Mouse (Mus musculus) stomach, embryonic 16.5 days (tissue): ENCODE data around the gene Sh3bp4. TPM values are rescaled to one million over a fixed set of nuclear protein-coding genes. Genes with fewer than 3 reads are reported as not detected.

Experiments
- ATAC-seq: fragments of 200-750 bp; cut with Nextera tagmentation; 2 replicates; pipeline ENCODE4 v1.8.0; 2017; ENCODE audit warnings: moderate number of reproducible peaks, moderate TSS enrichment; ENCODE audit not compliant: insufficient read depth, low FRiP score
- H3K27ac ChIP-seq: fragments of 300-500 bp; sonication (generic); 2 replicates; pipeline ENCODE4 v1.5.1; 2014; ENCODE audit warnings: low read length
- H3K27me3 ChIP-seq: fragments of 300-500 bp; sonication (generic); 2 replicates; pipeline ENCODE4 v1.6.1; 2014; ENCODE audit warnings: low read length, control low read depth, mixed read lengths; ENCODE audit not compliant: control insufficient read depth, insufficient read depth
- H3K36me3 ChIP-seq: fragments of 300-500 bp; sonication (generic); 2 replicates; pipeline ENCODE4 v1.6.1; 2014; ENCODE audit warnings: low read length; ENCODE audit not compliant: control insufficient read depth, insufficient read depth
- H3K4me1 ChIP-seq: fragments of 300-500 bp; sonication (generic); 2 replicates; pipeline ENCODE4 v1.6.1; 2014; ENCODE audit warnings: low read length, control low read depth, mixed read lengths; ENCODE audit not compliant: control insufficient read depth, insufficient read depth
- H3K4me2 ChIP-seq: fragments of 300-500 bp; sonication (generic); 2 replicates; pipeline ENCODE4 v1.6.1; 2014; ENCODE audit warnings: low read depth, low read length, mixed read lengths
- H3K4me3 ChIP-seq: fragments of 300-500 bp; sonication (generic); replicated peaks from 2 replicates; pipeline ENCODE4 v1.5.1; 2014; ENCODE audit warnings: mild to moderate bottlenecking, low read length
- H3K9ac ChIP-seq: fragments of 300-500 bp; sonication (generic); 2 replicates; pipeline ENCODE4 v1.6.1; 2014; ENCODE audit warnings: low read length
- H3K9me3 ChIP-seq: fragments of 300-500 bp; sonication (generic); replicated peaks from 2 replicates; pipeline ENCODE4 v1.6.1; 2016; ENCODE audit warnings: low read length, control low read depth; ENCODE audit not compliant: control insufficient read depth
- WGBS: fragments of 180-500 bp; shearing (Covaris S2); extraction: QIAGEN DNeasy Blood & Tissue Kit; methylation state at CpG from one replicate; pipeline ENCODE4 v1.1.7; 2014; 5-methylcytosine and 5-hydroxymethylcytosine counted together
- polyA plus RNA-seq: library from polyadenylated mRNA; unstranded; fragments of >200 nt; fragmentation: Nextera tagmentation; extraction: Ambion mirVana; gene quantifications from 2 replicates; pipeline ENCODE4 v1.2.1, GENCODE M21; 2015

Gene Sh3bp4
- polyA plus RNA-seq, 1 experiment from 2014 or later: 20.1 TPM

- Histone ChIP-seq H3K36me3 (no peaks in the 10 kb centered on the region), H3K4me3 (no peak overlapping the region), H3K27me3 (no peaks in the 10 kb centered on the region), H3K4me2 (no peak overlapping the region), H3K9me3 (no peaks in the 10 kb centered on the region), H3K27ac (no peak overlapping the region), H3K4me1 (peaks cover 23% of the 10 kb centered on the region), H3K9ac (no peak overlapping the region)
- WGBS: 57% methylated on average over 14 of the region's 14 CpGs
- no peak for ATAC-seq
Measured at GRCm38 (mm10) chr1:89082171-89082882, 12.1 kb downstream of the Sh3bp4 start.

- H3K9ac ChIP-seq: no peak overlapping the region
- no peak overlapping the region for H3K27ac ChIP-seq
- 79% methylated on average over 9 of the region's 9 CpGs for WGBS
- H3K4me2 ChIP-seq: no peak overlapping the region
- no peaks in the 10 kb centered on the region for H3K9me3 ChIP-seq
- no peaks in the 10 kb centered on the region for H3K27me3 ChIP-seq
- ATAC-seq: no peak
- H3K4me1 ChIP-seq: peaks cover 18% of the 10 kb centered on the region; the same call in 1 of the 2 replicates
- no peaks in the 10 kb centered on the region for H3K36me3 ChIP-seq
- no peak overlapping the region for H3K4me3 ChIP-seq
Measured at GRCm38 (mm10) chr1:89086575-89087153, 16.4 kb downstream of the Sh3bp4 start.

GRCm38 (mm10) chr1:89088144-89088543 lies 17.9 kb downstream of the Sh3bp4 start:
- no peaks in the 10 kb centered on the region for H3K27me3 ChIP-seq
- 52% methylated on average over 10 of the region's 10 CpGs for WGBS
- no peak overlapping the region for H3K4me3 ChIP-seq
- no peak overlapping the region for H3K9ac ChIP-seq
- no peaks in the 10 kb centered on the region for H3K9me3 ChIP-seq
- H3K27ac ChIP-seq: no peak overlapping the region
- no peaks in the 10 kb centered on the region for H3K36me3 ChIP-seq
- ATAC-seq: no peak
- H3K4me2 ChIP-seq: no peak overlapping the region
- peaks cover 29% of the 10 kb centered on the region for H3K4me1 ChIP-seq

GRCm38 (mm10) chr1:89088748-89089288 lies 18.6 kb downstream of the Sh3bp4 start:
- no peak overlapping the region for H3K27ac ChIP-seq
- WGBS: 52% methylated on average over 3 of the region's 3 CpGs

GRCm38 (mm10) chr1:89089821-89090600 lies 19.8 kb downstream of the Sh3bp4 start:
- Histone ChIP-seq H3K4me1 (peaks cover 44% of the 10 kb centered on the region), H3K4me3 (no peak overlapping the region), H3K27me3 (no peaks in the 10 kb centered on the region), H3K36me3 (no peaks in the 10 kb centered on the region), H3K27ac (no peak overlapping the region; the same call in 1 of the 2 replicates), H3K4me2 (no peak overlapping the region), H3K9ac (0 out of 2 replicates have a peak overlapping the region, but pooled peaks have one; percentile 22), H3K9me3 (no peaks in the 10 kb centered on the region)
- 57% methylated on average over 21 of the region's 21 CpGs for WGBS
- no peak for ATAC-seq

More at GRCm38 (mm10) chr1:89088748-89089288, 18.6 kb downstream of the Sh3bp4 start:
- no peak overlapping the region for H3K9ac ChIP-seq
- peaks cover 34% of the 10 kb centered on the region for H3K4me1 ChIP-seq
- no peaks in the 10 kb centered on the region for H3K36me3 ChIP-seq
- H3K4me2 ChIP-seq: no peak overlapping the region
- H3K27me3 ChIP-seq: no peaks in the 10 kb centered on the region
- ATAC-seq: no peak; the same call in 1 of the 2 replicates
- H3K4me3 ChIP-seq: no peak overlapping the region
- H3K9me3 ChIP-seq: no peaks in the 10 kb centered on the region

- no peaks in the 10 kb centered on the region for H3K27me3 ChIP-seq
- no peak overlapping the region; the same call in 1 of the 2 replicates for H3K27ac ChIP-seq
- no peak overlapping the region for H3K4me3 ChIP-seq
- no peak for ATAC-seq
- no peaks in the 10 kb centered on the region for H3K36me3 ChIP-seq
- no peak overlapping the region for H3K9ac ChIP-seq
- no peaks in the 10 kb centered on the region for H3K9me3 ChIP-seq
- 63% methylated on average over 8 of the region's 8 CpGs for WGBS
- peaks cover 44% of the 10 kb centered on the region for H3K4me1 ChIP-seq
- H3K4me2 ChIP-seq: no peak overlapping the region
Measured at GRCm38 (mm10) chr1:89090676-89091075, 20.5 kb downstream of the Sh3bp4 start.

- H3K27ac ChIP-seq: peak overlapping the region; percentile 11; the same call in 1 of the 2 replicates
- H3K4me3 ChIP-seq: no peak overlapping the region
- H3K9ac ChIP-seq: no peak overlapping the region
- H3K9me3 ChIP-seq: no peaks in the 10 kb centered on the region
- no peak overlapping the region for H3K4me2 ChIP-seq
- WGBS: 42% methylated on average over 5 of the region's 5 CpGs
- no peaks in the 10 kb centered on the region for H3K36me3 ChIP-seq
- H3K27me3 ChIP-seq: no peaks in the 10 kb centered on the region
- no peak for ATAC-seq
- H3K4me1 ChIP-seq: peaks cover 52% of the 10 kb centered on the region
Measured at GRCm38 (mm10) chr1:89092019-89092418, 21.8 kb downstream of the Sh3bp4 start.

GRCm38 (mm10) chr1:89092442-89092991 lies 22.3 kb downstream of the Sh3bp4 start:
- Histone ChIP-seq H3K9ac (no peak overlapping the region), H3K9me3 (no peaks in the 10 kb centered on the region), H3K4me3 (no peak overlapping the region), H3K27me3 (no peaks in the 10 kb centered on the region), H3K36me3 (no peaks in the 10 kb centered on the region), H3K4me2 (peak overlapping the region; percentile 28), H3K4me1 (peaks cover 52% of the 10 kb centered on the region), H3K27ac (peak overlapping the region; percentile 62; the same call in 1 of the 2 replicates)
- 11% methylated on average over 19 of the region's 19 CpGs for WGBS
- ATAC-seq: peak; percentile 35; the same call in 1 of the 2 replicates
